Mouse (Mus musculus): ENCODE data around the gene Noto. TPM values are rescaled to one million over a fixed set of nuclear protein-coding genes. Genes with fewer than 3 reads are reported as not detected.
A peak's percentile ranks its signal among the peaks of the same experiment; 100 is the strongest.

Noto gene
- polyA plus RNA-seq, 1 experiment from 2014 or later, result not detected

DNA sequence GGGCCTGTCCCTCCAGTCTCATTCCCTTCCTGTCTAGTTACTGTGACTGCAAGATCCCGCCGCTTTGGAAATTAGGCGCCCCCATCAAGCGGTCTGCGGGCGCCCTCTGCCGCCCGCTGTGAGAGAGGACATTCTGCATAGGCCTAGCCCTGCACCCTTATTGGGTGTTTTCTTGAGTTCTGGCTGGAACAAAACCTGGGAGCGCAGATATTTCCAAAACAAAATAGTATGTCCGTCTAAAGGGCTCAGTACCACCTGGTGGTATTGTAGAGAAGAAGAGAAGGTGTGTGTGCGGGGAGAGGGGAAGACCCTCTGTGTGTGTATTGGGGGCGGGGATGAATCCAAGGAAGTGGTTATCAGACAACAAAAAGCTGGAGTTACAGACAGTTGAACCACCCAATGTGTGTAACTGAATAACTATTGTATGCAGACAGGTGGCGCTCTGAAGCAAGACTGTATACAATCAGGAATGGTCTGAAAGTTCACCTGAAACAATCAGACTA lies 12.9 kb upstream of the Noto start:
- H3K36me3 ChIP-seq (ENCODE audit: control insufficient read depth, insufficient read depth, low read length), result no peaks in the 10 kb centered on the region
- H3K4me1 ChIP-seq (ENCODE audit: control insufficient read depth, insufficient read depth, low read length), result no peaks in the 10 kb centered on the region
- no peak overlapping the region for H3K27ac ChIP-seq (ENCODE audit: low read depth, low read length)
- no peak overlapping the region for H3K9ac ChIP-seq (replicated peaks; ENCODE audit: low read depth, low read length)
- H3K4me3 ChIP-seq (ENCODE audit: low read depth, low read length), result no peak overlapping the region
- no peaks in the 10 kb centered on the region for H3K9me3 ChIP-seq (ENCODE audit: control insufficient read depth, low read length)
- peak; percentile 88 for ATAC-seq (ENCODE audit: low read depth)
- no peak overlapping the region for H3K4me2 ChIP-seq (ENCODE audit: low read depth, low read length)
- H3K27me3 ChIP-seq (ENCODE audit: control insufficient read depth, insufficient read depth, low read length), result peaks cover 20% of the 10 kb centered on the region
- 12% methylated on average over 13 of the region's 13 CpGs for WGBS

DNA sequence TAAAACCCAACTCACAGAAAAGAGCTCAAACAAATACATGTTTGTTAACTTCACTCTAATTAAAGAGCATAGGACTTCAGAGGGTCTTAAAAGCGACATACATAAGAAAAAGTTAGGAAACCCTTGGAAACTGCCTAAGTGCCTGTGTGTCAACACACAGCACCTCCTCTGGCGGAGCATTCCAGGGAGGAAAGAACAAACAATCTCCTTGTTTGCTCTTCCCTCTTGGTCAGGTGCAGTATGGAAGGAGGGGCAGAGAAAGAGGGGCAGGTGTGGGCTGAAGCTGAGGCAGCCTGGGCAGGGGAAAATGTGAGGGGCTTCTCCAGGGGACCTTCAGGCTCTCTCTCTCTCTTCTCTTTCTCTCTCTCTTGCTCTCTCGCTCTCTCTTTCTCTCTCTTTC lies 7.9 kb upstream of the Noto start:
- H3K4me3 ChIP-seq (ENCODE audit: low read depth, low read length), result no peak overlapping the region
- H3K4me2 ChIP-seq (ENCODE audit: low read depth, low read length), result no peak overlapping the region
- no peaks in the 10 kb centered on the region for H3K27me3 ChIP-seq (ENCODE audit: control insufficient read depth, insufficient read depth, low read length)
- H3K4me1 ChIP-seq (ENCODE audit: control insufficient read depth, insufficient read depth, low read length), result no peaks in the 10 kb centered on the region
- no peak overlapping the region for H3K9ac ChIP-seq (replicated peaks; ENCODE audit: low read depth, low read length)
- H3K27ac ChIP-seq (ENCODE audit: low read depth, low read length), result no peak overlapping the region
- no peak for ATAC-seq (ENCODE audit: low read depth)
- no peaks in the 10 kb centered on the region for H3K36me3 ChIP-seq (ENCODE audit: control insufficient read depth, insufficient read depth, low read length)
- 56% methylated on average over 3 of the region's 3 CpGs for WGBS
- H3K9me3 ChIP-seq (ENCODE audit: control insufficient read depth, low read length), result no peaks in the 10 kb centered on the region

DNA sequence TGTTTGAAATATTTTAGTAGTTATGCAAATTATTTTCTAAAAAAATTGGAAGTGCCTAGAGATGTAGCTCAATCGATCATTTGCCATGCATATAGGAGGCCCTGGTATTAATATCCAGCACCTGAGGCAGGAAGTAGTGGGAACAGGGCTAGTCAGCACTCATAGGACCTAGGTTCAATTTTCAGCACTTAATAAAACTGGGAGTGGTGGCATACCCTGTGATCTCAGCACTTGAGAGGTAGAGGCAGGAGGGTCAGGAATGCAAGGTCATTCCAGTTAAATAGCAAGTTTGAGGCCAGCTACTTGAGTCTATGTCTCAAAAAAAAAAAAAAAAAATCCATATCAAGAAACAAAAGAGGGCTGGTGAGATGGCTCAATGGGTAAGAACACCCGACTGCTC lies 4.5 kb upstream of the Noto start:
- no peak overlapping the region for H3K9ac ChIP-seq (replicated peaks; ENCODE audit: low read depth, low read length)
- no peak for ATAC-seq (ENCODE audit: low read depth)
- WGBS, result 84% methylated on average over 2 of the region's 2 CpGs
- H3K36me3 ChIP-seq (ENCODE audit: control insufficient read depth, insufficient read depth, low read length), result no peaks in the 10 kb centered on the region
- H3K4me2 ChIP-seq (ENCODE audit: low read depth, low read length), result no peak overlapping the region
- no peaks in the 10 kb centered on the region for H3K9me3 ChIP-seq (ENCODE audit: control insufficient read depth, low read length)
- H3K27me3 ChIP-seq (ENCODE audit: control insufficient read depth, insufficient read depth, low read length), result 0 out of 2 replicates have a peak, but pooled peaks cover 2% of the 10 kb centered on the region
- H3K27ac ChIP-seq (ENCODE audit: low read depth, low read length), result no peak overlapping the region
- H3K4me3 ChIP-seq (ENCODE audit: low read depth, low read length), result no peak overlapping the region
- H3K4me1 ChIP-seq (ENCODE audit: control insufficient read depth, insufficient read depth, low read length), result no peaks in the 10 kb centered on the region

DNA sequence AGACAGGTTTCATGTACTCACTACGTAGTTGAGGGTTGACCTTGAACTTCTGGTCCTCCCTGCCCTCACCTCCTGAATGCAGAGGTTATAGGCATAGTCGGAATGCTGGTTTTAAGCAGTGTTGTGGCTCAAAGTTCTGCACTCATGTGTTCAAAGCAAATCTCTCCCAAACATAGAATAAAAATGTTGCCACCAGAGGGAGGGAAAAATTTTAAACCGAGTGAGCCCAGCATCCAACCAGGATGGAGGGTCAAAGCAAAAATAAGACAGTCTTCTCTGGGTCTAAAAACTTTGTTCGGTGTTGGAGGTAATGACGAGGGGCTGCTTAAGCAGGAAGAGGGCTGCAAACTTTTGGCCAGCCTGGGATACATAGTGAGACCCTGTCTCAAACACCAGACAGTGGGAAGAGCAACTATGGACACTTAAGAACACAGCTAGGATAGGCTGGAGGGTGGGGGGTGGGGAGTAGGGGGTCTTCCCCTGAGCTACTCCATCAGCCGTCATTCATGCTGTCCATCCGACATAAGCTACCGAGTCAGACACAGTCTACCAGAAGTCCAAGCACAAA lies 7.7 kb downstream of the Noto start:
- no peaks in the 10 kb centered on the region for H3K36me3 ChIP-seq (ENCODE audit: control insufficient read depth, insufficient read depth, low read length)
- peaks cover 6% of the 10 kb centered on the region; the same call in 1 of the 2 replicates for H3K4me1 ChIP-seq (ENCODE audit: control insufficient read depth, insufficient read depth, low read length)
- 51% methylated on average over 8 of the region's 8 CpGs for WGBS
- no peak overlapping the region for H3K27ac ChIP-seq (ENCODE audit: low read depth, low read length)
- no peaks in the 10 kb centered on the region for H3K9me3 ChIP-seq (ENCODE audit: control insufficient read depth, low read length)
- peak overlapping the region; percentile 55 for H3K9ac ChIP-seq (replicated peaks; ENCODE audit: low read depth, low read length)
- no peaks in the 10 kb centered on the region for H3K27me3 ChIP-seq (ENCODE audit: control insufficient read depth, insufficient read depth, low read length)
- peak overlapping the region; percentile 86 for H3K4me2 ChIP-seq (ENCODE audit: low read depth, low read length)
- ATAC-seq (ENCODE audit: low read depth), result no peak; the same call in 1 of the 2 replicates
- peak overlapping the region; percentile 54 for H3K4me3 ChIP-seq (ENCODE audit: low read depth, low read length)

DNA sequence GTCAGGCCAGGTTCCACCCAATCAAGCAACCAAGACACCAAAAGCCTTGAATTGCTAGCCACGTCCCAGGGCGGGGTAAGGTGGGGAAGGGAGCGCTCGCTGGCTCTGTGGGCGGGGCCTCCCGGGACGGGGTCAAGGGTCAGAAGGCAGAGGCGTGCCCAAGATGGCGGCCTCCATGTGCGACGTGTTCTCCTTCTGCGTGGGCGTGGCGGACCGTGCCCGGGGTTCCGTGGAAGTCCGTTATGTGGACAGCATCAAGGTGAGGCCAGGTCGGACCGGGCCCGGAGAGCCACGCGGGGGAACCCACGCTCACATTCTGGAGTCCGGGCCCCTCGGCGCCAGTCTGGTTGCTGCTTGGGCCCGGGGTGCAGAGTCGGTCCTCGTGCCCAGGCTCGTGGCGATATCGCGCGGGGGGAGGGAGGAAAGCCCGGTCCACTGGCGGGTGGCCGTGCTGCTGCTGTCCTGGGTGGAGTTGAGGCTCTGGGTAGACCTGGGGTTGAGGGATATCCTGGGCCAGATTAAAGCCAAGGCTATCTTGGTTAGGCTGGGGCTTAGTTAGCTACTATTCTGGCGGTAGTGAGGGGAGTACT lies 8.3 kb downstream of the Noto start, which contains the start of gene Smyd5:
Gene Smyd5 (plus strand): TSS at position 148 of the 590 bp plus-strand sequence.
- peak within 1 kb of the TSS; percentile 86 for H3K4me2 ChIP-seq (ENCODE audit: low read depth, low read length)
- peaks cover 6% of the 10 kb centered on the region; the same call in 1 of the 2 replicates for H3K4me1 ChIP-seq (ENCODE audit: control insufficient read depth, insufficient read depth, low read length)
- H3K9me3 ChIP-seq (ENCODE audit: control insufficient read depth, low read length), result no peaks in the 10 kb centered on the region
- H3K9ac ChIP-seq (replicated peaks; ENCODE audit: low read depth, low read length), result peak within 1 kb of the TSS; percentile 55
- peak; percentile 89 for ATAC-seq (ENCODE audit: low read depth)
- no peaks in the 10 kb centered on the region for H3K27me3 ChIP-seq (ENCODE audit: control insufficient read depth, insufficient read depth, low read length)
- H3K27ac ChIP-seq (ENCODE audit: low read depth, low read length), result no peak within 1 kb of the TSS
- WGBS, result 0% methylated on average over 39 of the region's 39 CpGs
- no peaks in the 10 kb centered on the region for H3K36me3 ChIP-seq (ENCODE audit: control insufficient read depth, insufficient read depth, low read length)
- peak within 1 kb of the TSS; percentile 54 for H3K4me3 ChIP-seq (ENCODE audit: low read depth, low read length)

DNA sequence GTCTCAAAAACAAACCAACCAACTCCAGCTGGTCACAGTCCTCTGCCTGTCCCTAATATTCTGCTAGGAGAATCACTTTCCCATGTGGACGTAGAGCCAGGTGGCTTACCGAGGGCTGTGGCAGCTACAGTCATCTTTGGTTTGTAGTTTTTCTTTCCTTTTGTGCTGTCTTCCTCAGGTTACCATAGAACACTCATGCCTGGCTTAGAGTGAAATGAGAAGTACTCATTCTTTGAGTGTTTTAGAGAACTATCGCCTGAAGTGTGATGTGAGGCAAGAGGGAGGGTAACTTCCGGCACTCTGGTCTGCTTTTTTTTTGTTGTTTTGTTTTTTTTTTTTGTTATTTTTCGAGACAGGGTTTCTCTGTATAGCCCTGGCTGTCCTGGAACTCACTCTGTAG lies 10.2 kb downstream of the Noto start:
- no peaks in the 10 kb centered on the region for H3K9me3 ChIP-seq (ENCODE audit: control insufficient read depth, low read length)
- ATAC-seq (ENCODE audit: low read depth), result no peak
- H3K27me3 ChIP-seq (ENCODE audit: control insufficient read depth, insufficient read depth, low read length), result no peaks in the 10 kb centered on the region
- peaks cover 6% of the 10 kb centered on the region; the same call in 1 of the 2 replicates for H3K4me1 ChIP-seq (ENCODE audit: control insufficient read depth, insufficient read depth, low read length)
- H3K9ac ChIP-seq (replicated peaks; ENCODE audit: low read depth, low read length), result no peak overlapping the region
- H3K4me3 ChIP-seq (ENCODE audit: low read depth, low read length), result no peak overlapping the region
- no peak overlapping the region for H3K4me2 ChIP-seq (ENCODE audit: low read depth, low read length)
- 83% methylated on average over 5 of the region's 5 CpGs for WGBS
- peaks cover 4% of the 10 kb centered on the region; the same call in 1 of the 2 replicates for H3K36me3 ChIP-seq (ENCODE audit: control insufficient read depth, insufficient read depth, low read length)
- no peak overlapping the region for H3K27ac ChIP-seq (ENCODE audit: low read depth, low read length)

DNA sequence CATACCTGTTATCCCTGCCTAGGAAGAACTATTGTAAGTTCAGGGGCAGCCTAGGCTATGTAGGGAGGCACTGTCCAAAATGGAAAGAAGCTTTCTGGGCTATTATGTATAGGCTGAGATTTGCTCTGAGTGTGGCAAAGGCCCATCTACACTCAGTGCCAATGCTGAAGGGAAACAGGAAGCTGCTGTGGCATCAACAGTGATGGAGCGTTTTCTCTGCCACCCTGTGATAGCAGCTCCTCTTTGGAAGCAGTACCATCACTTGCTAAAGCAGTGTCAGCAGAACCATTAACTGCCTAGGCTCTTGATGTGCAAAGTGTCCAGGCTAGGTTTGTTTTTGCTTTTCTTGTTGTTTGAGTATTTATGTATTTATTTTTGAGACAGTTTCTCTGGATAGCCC lies 12.5 kb downstream of the Noto start:
- Histone ChIP-seq H3K27ac (ENCODE audit: low read depth, low read length) (no peak overlapping the region), H3K9me3 (ENCODE audit: control insufficient read depth, low read length) (no peaks in the 10 kb centered on the region), H3K36me3 (ENCODE audit: control insufficient read depth, insufficient read depth, low read length) (peaks cover 20% of the 10 kb centered on the region), H3K27me3 (ENCODE audit: control insufficient read depth, insufficient read depth, low read length) (no peaks in the 10 kb centered on the region), H3K4me3 (ENCODE audit: low read depth, low read length) (no peak overlapping the region), H3K4me2 (ENCODE audit: low read depth, low read length) (no peak overlapping the region), H3K4me1 (ENCODE audit: control insufficient read depth, insufficient read depth, low read length) (peaks cover 6% of the 10 kb centered on the region; the same call in 1 of the 2 replicates), H3K9ac (replicated peaks; ENCODE audit: low read depth, low read length) (no peak overlapping the region)
- no peak for ATAC-seq (ENCODE audit: low read depth)
- 90% methylated on average over 1 of the region's 1 CpGs for WGBS

DNA sequence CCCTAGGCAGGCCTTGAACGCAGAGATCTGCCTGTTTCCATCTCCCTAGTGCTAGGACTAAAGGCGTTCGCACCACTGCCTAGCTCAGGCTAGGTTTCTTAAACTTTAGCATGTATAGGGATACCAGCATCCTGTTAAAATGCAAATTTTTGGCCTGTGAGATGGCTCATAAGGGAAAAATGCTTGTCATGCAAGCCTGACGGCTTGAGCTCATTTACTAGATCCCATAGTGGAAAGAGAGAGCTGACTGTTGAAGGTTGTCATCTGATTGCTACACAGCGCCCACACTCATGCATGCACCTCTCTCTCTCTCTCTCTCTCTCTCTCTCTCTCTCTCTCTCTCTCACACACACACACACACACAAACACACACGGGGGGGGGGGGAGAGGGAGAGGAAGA lies 12.9 kb downstream of the Noto start:
- no peak overlapping the region for H3K9ac ChIP-seq (replicated peaks; ENCODE audit: low read depth, low read length)
- no peaks in the 10 kb centered on the region for H3K9me3 ChIP-seq (ENCODE audit: control insufficient read depth, low read length)
- no peak overlapping the region for H3K4me3 ChIP-seq (ENCODE audit: low read depth, low read length)
- 95% methylated on average over 6 of the region's 6 CpGs for WGBS
- H3K27me3 ChIP-seq (ENCODE audit: control insufficient read depth, insufficient read depth, low read length), result no peaks in the 10 kb centered on the region
- H3K36me3 ChIP-seq (ENCODE audit: control insufficient read depth, insufficient read depth, low read length), result peaks cover 22% of the 10 kb centered on the region
- no peak overlapping the region for H3K27ac ChIP-seq (ENCODE audit: low read depth, low read length)
- no peak overlapping the region for H3K4me2 ChIP-seq (ENCODE audit: low read depth, low read length)
- ATAC-seq (ENCODE audit: low read depth), result no peak
- peaks cover 6% of the 10 kb centered on the region; the same call in 1 of the 2 replicates for H3K4me1 ChIP-seq (ENCODE audit: control insufficient read depth, insufficient read depth, low read length)

DNA sequence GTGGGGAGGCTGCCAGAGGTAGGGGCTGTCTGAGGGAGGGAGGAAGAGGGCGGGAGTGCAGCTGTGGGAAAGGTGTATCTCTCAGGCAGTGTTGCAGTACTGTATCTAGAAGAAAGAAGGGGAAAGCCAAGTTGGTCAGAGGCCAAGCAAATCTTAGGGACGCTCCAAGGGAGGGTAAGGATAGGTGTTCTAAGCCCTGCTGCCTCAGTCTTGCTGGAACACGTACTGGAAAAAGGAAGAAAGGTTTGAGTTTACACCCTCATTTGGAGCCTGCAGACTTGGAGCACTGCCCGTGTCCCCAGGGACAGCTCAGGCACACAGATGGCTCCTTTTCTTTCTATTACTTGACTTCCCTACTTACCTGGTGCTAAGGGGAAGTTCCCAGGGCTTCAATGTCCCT lies 17.5 kb downstream of the Noto start:
- Histone ChIP-seq H3K9me3 (ENCODE audit: control insufficient read depth, low read length) (no peaks in the 10 kb centered on the region), H3K4me2 (ENCODE audit: low read depth, low read length) (no peak overlapping the region), H3K27ac (ENCODE audit: low read depth, low read length) (no peak overlapping the region), H3K4me3 (ENCODE audit: low read depth, low read length) (no peak overlapping the region), H3K9ac (replicated peaks; ENCODE audit: low read depth, low read length) (no peak overlapping the region), H3K36me3 (ENCODE audit: control insufficient read depth, insufficient read depth, low read length) (peaks cover 30% of the 10 kb centered on the region), H3K4me1 (ENCODE audit: control insufficient read depth, insufficient read depth, low read length) (no peaks in the 10 kb centered on the region), H3K27me3 (ENCODE audit: control insufficient read depth, insufficient read depth, low read length) (no peaks in the 10 kb centered on the region)
- WGBS, result 91% methylated on average over 4 of the region's 4 CpGs
- ATAC-seq (ENCODE audit: low read depth), result no peak
